Mouse (Mus musculus) heart, embryonic 14.5 days (tissue): ENCODE measurements at regions not wholly inside any gene's neighbourhood (a gene's known extent, or its start where the extent isn't known, plus 50 kb on each side); places are given as distances from the start of the nearest gene placed in this dataset.

ENCODE experiments used
- ATAC-seq: fragments of 200-750 bp; cut with Nextera tagmentation; 2 replicates; pipeline ENCODE4 v1.8.0; 2017; ENCODE audit warnings: low read depth, moderate TSS enrichment; ENCODE audit not compliant: insufficient number of reproducible peaks, insufficient read depth, low FRiP score
- H3K27ac ChIP-seq, 2 experiments: fragments of 200-500 bp in 1 of 2; fragments of 300-500 bp in 1 of 2; sonication (generic) in 1 of 2; replicated peaks in 1 of 2; 2 replicates each; pipeline ENCODE4 v1.5.1; 2012 to 2014; ENCODE audit warnings: low read depth in 2 of 2, low read length in 2 of 2, control low read depth in 1 of 2, mild to moderate bottlenecking in 1 of 2, mixed read lengths in 1 of 2; ENCODE audit not compliant: control insufficient read depth in 1 of 2, insufficient read depth in 1 of 2
- H3K27me3 ChIP-seq: fragments of 300-500 bp; sonication (generic); 2 replicates; pipeline ENCODE4 v1.6.1; 2014; ENCODE audit warnings: mild to moderate bottlenecking, low read length, control low read depth; ENCODE audit not compliant: control insufficient read depth, insufficient read depth
- H3K36me3 ChIP-seq: fragments of 300-500 bp; sonication (generic); 2 replicates; pipeline ENCODE4 v1.6.1; 2014; ENCODE audit warnings: mild to moderate bottlenecking, control low read depth, low read length, mixed read lengths; ENCODE audit not compliant: control insufficient read depth, insufficient read depth
- H3K4me1 ChIP-seq, 2 experiments: fragments of 200-500 bp in 1 of 2; fragments of 300-500 bp in 1 of 2; sonication (generic) in 1 of 2; 2 replicates each; pipeline ENCODE4 v1.6.1; 2012 to 2014; ENCODE audit warnings: low read length in 2 of 2, control low read depth in 1 of 2, mixed read lengths in 1 of 2; ENCODE audit not compliant: control insufficient read depth in 2 of 2, insufficient read depth in 2 of 2
- H3K4me2 ChIP-seq: fragments of 300-500 bp; sonication (generic); 2 replicates; pipeline ENCODE4 v1.6.1; 2014; ENCODE audit warnings: mild to moderate bottlenecking, low read length
- H3K4me3 ChIP-seq, 2 experiments: fragments of 200-500 bp in 1 of 2; fragments of 300-500 bp in 1 of 2; sonication (generic) in 1 of 2; 2 replicates each; pipeline ENCODE4 v1.5.1; 2012 to 2014; ENCODE audit warnings: low read length in 2 of 2, mild to moderate bottlenecking in 2 of 2, control low read depth in 1 of 2, low read depth in 1 of 2, moderate library complexity in 1 of 2; ENCODE audit not compliant: control insufficient read depth in 1 of 2, insufficient read depth in 1 of 2
- H3K9ac ChIP-seq: fragments of 300-500 bp; sonication (generic); 2 replicates; pipeline ENCODE4 v1.6.1; 2014; ENCODE audit warnings: mild to moderate bottlenecking, low read length
- H3K9me3 ChIP-seq: fragments of 300-500 bp; sonication (generic); 2 replicates; pipeline ENCODE4 v1.6.1; 2016; ENCODE audit warnings: low read length, control low read depth; ENCODE audit not compliant: control insufficient read depth
- WGBS: fragments of 180-500 bp; shearing (Covaris S2); extraction: QIAGEN DNeasy Blood & Tissue Kit; methylation state at CpG from one replicate; pipeline ENCODE4 v1.1.7; 2014; 5-methylcytosine and 5-hydroxymethylcytosine counted together

DNA sequence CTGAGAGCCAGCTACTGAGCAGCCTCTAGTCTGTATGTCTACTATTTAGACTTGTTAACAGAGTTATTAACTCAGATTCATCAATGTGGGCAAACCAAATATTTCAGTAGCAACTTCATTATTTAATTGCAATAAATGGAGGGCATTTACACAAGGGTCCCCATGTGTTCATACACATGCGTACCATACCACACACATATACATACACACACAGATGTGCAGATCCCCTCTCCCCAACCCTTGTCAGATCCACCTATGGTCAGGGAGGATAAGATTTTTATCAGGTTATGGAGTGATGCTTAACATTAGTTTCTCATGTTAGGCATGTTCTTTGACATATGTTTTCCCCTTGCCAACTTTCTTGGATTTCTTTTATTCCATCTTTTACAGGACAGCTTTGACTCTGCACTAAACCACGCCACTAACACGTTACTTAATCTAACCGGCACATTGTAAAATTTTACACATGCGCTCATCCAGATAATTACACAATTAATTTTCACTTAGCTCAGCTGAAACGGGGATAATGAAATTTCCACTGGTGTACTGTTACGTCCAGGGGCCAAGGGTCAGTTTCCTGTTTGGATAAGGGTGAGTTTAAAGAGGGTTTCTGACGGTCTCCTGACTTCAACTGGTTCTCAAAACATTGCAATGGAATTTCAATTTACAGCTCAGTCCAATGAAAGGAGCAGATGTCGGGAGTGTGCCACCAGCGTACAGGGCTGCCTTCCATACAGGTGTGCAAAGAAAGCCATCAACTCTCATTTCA is 188.3 kb upstream of the Cep162 start:
- Histone ChIP-seq H3K27me3 (no peaks in the 10 kb centered on the region), H3K9ac (no peak overlapping the region), H3K36me3 (no peaks in the 10 kb centered on the region), H3K9me3 (no peaks in the 10 kb centered on the region), H3K27ac (no peak overlapping the region), H3K4me1 (no peaks in the 10 kb centered on the region), H3K4me3 (no peak overlapping the region), H3K4me2 (no peak overlapping the region)
- no peak for ATAC-seq
- 62% methylated on average over 10 of the region's 10 CpGs for WGBS

DNA sequence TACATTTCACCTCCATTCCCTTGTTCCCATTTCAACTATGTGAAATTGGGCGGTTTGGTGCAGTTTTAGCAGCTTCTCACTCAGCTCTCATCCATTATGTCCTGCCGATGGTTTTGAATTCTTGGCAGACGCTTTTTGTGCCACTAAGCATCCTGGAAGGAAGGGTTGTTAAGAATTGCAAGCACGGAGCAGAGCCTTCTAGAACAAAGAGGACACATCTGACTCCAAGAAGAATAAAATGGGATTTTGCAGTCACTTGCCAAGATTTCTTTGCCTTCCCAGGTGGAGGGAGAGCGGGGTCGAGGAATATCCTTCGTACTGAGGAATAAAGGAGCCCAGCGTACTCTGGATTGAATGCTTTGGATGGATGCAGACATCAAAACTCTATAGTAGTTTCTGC is 176.7 kb upstream of the Cep162 start:
- Histone ChIP-seq H3K27ac (no peak overlapping the region), H3K4me3 (no peak overlapping the region), H3K9ac (no peak overlapping the region), H3K36me3 (no peaks in the 10 kb centered on the region), H3K4me2 (no peak overlapping the region), H3K27me3 (no peaks in the 10 kb centered on the region), H3K4me1 (no peaks in the 10 kb centered on the region), H3K9me3 (no peaks in the 10 kb centered on the region)
- 79% methylated on average over 8 of the region's 8 CpGs for WGBS
- ATAC-seq, result no peak

DNA sequence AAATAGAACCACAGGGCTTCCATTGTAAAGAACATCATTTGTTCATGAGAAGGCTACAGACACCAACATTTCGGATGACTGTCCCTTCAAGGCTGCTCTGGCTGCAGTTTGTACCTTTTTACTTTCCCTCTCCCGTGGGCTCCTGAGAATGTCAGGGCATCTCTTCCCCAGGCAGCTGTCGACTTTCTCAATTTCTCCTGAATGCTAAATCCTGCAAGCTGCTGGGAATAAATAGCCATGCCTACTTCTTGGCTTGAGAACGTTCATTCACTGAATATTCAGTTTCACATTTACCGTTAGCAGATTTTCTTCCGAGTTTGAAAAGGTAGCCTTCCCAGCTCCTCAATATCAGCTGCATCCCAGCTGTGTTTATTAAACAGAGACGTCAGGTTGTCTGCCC is 176.2 kb upstream of the Cep162 start:
- H3K27ac ChIP-seq, result no peak overlapping the region
- no peak overlapping the region for H3K9ac ChIP-seq
- no peak overlapping the region for H3K4me3 ChIP-seq
- no peaks in the 10 kb centered on the region for H3K4me1 ChIP-seq
- no peaks in the 10 kb centered on the region for H3K36me3 ChIP-seq
- no peaks in the 10 kb centered on the region for H3K27me3 ChIP-seq
- 67% methylated on average over 7 of the region's 7 CpGs for WGBS
- no peak for ATAC-seq
- H3K4me2 ChIP-seq, result no peak overlapping the region
- H3K9me3 ChIP-seq, result no peaks in the 10 kb centered on the region

DNA sequence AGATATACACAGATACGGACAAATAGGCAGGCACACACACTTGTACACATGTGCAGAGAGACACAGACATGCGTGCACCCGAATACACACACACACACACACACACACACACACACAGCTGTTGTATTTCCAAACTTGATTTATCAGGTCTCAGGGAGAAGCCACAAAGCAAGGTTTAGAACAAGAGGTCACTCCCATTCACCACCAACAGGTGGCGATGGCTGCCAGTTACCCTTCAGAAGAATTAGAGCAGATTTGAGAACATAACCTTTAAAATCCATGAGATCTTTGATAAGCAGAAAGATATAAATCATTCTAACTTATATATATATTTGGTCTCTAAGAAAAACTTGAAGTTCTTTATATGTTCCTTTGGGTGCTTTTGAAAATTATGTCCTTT is 169.9 kb upstream of the Cep162 start:
- Histone ChIP-seq H3K9ac (no peak overlapping the region), H3K27ac (no peak overlapping the region), H3K27me3 (no peaks in the 10 kb centered on the region), H3K4me3 (no peak overlapping the region), H3K4me1 (peaks cover 0 to 4% of the 10 kb centered on the region in 2 experiments; a peak in 1 of 4 replicates), H3K36me3 (no peaks in the 10 kb centered on the region), H3K4me2 (no peak overlapping the region), H3K9me3 (no peaks in the 10 kb centered on the region)
- ATAC-seq, result no peak
- WGBS, result 44% methylated on average over 4 of the region's 4 CpGs

DNA sequence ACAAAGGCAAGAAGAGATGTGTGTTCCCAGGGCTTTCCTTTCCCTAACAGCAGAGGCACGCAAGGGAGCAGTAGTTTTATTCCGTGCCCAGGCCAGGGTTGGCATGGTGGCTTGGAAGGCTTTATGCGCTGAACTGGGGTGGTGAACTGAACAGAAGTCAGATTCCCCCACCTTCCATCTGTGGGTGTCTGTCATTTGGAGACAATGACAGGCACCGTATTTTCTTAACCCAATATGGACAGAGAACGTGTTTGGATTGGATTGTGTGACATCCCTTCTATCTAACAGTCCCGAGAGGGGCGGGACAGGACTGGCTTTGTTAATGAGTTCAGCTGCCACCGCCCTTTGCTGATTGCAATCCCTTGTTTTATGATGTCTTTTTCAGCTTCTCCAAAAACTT is 165.8 kb upstream of the Cep162 start:
- Histone ChIP-seq H3K9ac (no peak overlapping the region), H3K9me3 (no peaks in the 10 kb centered on the region), H3K4me1 (peaks cover 0 to 6% of the 10 kb centered on the region in 2 experiments; a peak in 1 of 4 replicates), H3K4me2 (no peak overlapping the region), H3K27ac (no peak overlapping the region), H3K36me3 (no peaks in the 10 kb centered on the region), H3K4me3 (no peak overlapping the region), H3K27me3 (no peaks in the 10 kb centered on the region)
- no peak for ATAC-seq
- WGBS, result 55% methylated on average over 8 of the region's 8 CpGs

DNA sequence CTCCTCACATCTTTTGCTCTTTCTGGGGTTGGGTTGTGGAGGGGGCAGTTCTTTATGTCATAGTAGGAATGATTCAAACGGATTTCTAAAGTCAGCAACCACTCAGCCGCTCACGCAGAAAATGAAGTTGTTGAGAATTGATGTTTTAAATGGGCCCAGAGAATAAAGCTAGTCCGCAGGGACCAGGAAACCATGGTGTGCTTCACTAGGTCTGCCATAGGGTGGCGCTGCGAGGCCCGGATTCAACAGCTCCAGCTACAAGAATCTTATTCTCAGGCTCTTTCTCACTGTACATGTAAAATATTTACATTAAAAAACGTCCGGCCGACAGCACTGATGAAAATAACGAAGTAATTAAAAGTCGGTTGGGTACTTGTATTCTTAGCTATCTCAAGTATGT is 164.0 kb upstream of the Cep162 start:
- Histone ChIP-seq H3K4me2 (no peak overlapping the region), H3K36me3 (no peaks in the 10 kb centered on the region), H3K4me1 (peaks cover 0 to 6% of the 10 kb centered on the region in 2 experiments; a peak in 1 of 4 replicates), H3K27ac (no peak overlapping the region), H3K9ac (no peak overlapping the region), H3K27me3 (no peaks in the 10 kb centered on the region), H3K9me3 (no peaks in the 10 kb centered on the region), H3K4me3 (no peak overlapping the region)
- 9% methylated on average over 12 of the region's 12 CpGs for WGBS
- ATAC-seq, result no peak

DNA sequence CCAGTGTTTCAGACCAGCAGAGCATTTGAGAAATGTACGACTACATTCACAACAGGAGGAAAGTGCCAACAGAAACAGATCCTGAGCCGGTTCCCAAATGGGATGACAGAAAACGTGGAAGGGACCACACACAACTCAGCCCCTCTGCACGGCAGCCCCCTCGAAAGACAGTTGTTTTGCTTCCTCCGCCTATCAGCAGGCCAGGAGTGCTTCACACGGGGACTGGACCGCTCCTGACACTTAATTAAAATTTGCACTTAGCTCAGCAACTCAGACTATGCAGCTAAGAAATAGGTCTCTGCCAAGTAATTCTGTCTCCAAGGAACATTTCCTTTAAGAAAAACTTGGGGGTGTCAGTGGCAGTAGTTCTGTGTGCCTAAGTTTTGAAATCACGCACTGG is 157.6 kb upstream of the Cep162 start:
- no peak overlapping the region for H3K4me3 ChIP-seq
- no peaks in the 10 kb centered on the region for H3K36me3 ChIP-seq
- no peak overlapping the region for H3K9ac ChIP-seq
- ATAC-seq, result no peak
- no peak overlapping the region for H3K27ac ChIP-seq
- H3K9me3 ChIP-seq, result no peaks in the 10 kb centered on the region
- H3K4me2 ChIP-seq, result no peak overlapping the region
- H3K4me1 ChIP-seq, result peaks cover 0 to 2% of the 10 kb centered on the region in 2 experiments; a peak in 1 of 4 replicates
- WGBS, result 23% methylated on average over 9 of the region's 9 CpGs
- no peaks in the 10 kb centered on the region; the same call in none of the 2 replicates for H3K27me3 ChIP-seq

DNA sequence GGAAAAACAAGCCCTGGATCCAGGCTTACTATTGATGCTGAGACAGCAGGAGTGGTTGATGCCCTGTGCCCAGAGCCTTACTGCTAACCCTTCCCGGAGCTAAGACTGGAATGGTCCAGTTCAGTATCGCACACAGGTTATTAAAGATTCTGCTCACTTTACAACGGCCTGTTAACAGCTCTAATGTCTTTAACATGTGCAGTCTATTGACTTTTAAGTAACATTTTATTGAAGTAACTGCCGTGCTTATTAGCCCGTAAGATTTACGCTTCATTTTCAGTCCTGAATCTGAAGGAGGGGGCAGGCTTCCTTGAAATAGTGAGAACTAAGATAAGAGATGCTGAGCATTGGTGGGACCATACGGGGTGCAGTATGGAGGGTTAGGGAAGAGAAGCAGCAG is 155.7 kb upstream of the Cep162 start:
- H3K4me1 ChIP-seq, result no peaks in the 10 kb centered on the region; a peak in 1 of 4 replicates
- H3K9ac ChIP-seq, result no peak overlapping the region
- no peaks in the 10 kb centered on the region; the same call in none of the 2 replicates for H3K27me3 ChIP-seq
- H3K9me3 ChIP-seq, result no peaks in the 10 kb centered on the region
- no peak for ATAC-seq
- 79% methylated on average over 7 of the region's 7 CpGs for WGBS
- no peaks in the 10 kb centered on the region for H3K36me3 ChIP-seq
- no peak overlapping the region for H3K4me3 ChIP-seq
- H3K27ac ChIP-seq, result no peak overlapping the region
- no peak overlapping the region for H3K4me2 ChIP-seq
